Mouse (Mus musculus): Measurements from ENCODE around the gene Poc1b. TPM values are rescaled to one million over a fixed set of nuclear protein-coding genes. Genes with fewer than 3 reads are reported as not detected.

The Poc1b gene
- polyA plus RNA-seq, 1 experiment from 2014 or later = 5.1 TPM

Other genes starting within 250 kb of the Poc1b start
- 38.1 and 43.9 TPM in 2 replicates for gene Atp2b1, start 192.6 kb upstream of the Poc1b start, polyA plus RNA-seq (2015; fragmentation: Nextera tagmentation; extraction: Ambion mirVana)
- gene Galnt4, start 1.1 kb downstream of the Poc1b start, polyA plus RNA-seq (2015; fragmentation: Nextera tagmentation; extraction: Ambion mirVana) = 2.6 and 3.6 TPM in 2 replicates
- gene Phxr2, start 19.3 kb downstream of the Poc1b start, polyA plus RNA-seq (2015; fragmentation: Nextera tagmentation; extraction: Ambion mirVana) = not detected in 2 replicates
- gene Dusp6, start 156.2 kb downstream of the Poc1b start, polyA plus RNA-seq (2015; fragmentation: Nextera tagmentation; extraction: Ambion mirVana) = 12.3 and 13.7 TPM in 2 replicates